Mouse (Mus musculus): ENCODE results near the gene Pigt.

- TF ChIP-seq POLR2A (IDR thresholded peaks at IDR 0.05; ENCODE audit: insufficient read depth, low read length) (no peak), CTCF (IDR thresholded peaks at IDR 0.05; ENCODE audit: low read depth, low read length) (no peak)
These were observed 39.7 kb downstream of the Pigt start for GRCm38 (mm10) chr2:164537003-164537402.
